Mouse (Mus musculus): ENCODE results near the gene Akap12. TPM values are rescaled to one million over a fixed set of nuclear protein-coding genes. Genes with fewer than 3 reads are reported as not detected.

Gene Akap12
- polyA plus RNA-seq, 1 experiment from 2014 or later: 30.9 TPM

DNA sequence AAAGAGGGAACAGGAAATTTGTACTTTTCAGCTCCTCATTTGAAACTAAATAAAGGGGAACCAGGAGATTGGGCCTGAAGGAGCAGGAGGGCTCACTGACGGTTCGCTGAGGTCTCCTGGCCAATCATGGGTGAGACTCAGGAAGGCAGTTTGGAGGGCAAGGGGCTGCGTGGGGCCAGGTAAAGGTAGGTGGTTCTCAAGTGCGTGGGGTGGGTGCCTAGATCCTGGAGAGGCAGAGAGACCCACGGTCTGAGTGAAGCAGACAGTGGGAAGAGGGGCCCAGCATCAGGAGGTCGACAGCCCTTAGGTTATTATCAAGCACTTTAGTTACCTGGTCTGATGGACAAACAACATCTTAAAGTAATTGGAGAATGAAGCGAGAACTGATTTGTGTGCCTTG is 108.1 kb downstream of the Akap12 start:
- peaks cover 31% of the 10 kb centered on the region for H3K36me3 ChIP-seq
- H3K4me1 ChIP-seq: 0 out of 2 replicates have a peak, but pooled peaks cover 4% of the 10 kb centered on the region
- no peak overlapping the region for H3K27ac ChIP-seq
- H3K4me3 ChIP-seq: no peak overlapping the region
- H3K9me3 ChIP-seq: no peaks in the 10 kb centered on the region
- H3K4me2 ChIP-seq (replicated peaks): no peak overlapping the region
- 90% methylated on average over 7 of the region's 7 CpGs for WGBS
- H3K27me3 ChIP-seq: no peaks in the 10 kb centered on the region
- no peak overlapping the region for H3K9ac ChIP-seq
- ATAC-seq (ENCODE audit: low FRiP score, low read depth): no peak

GRCm38 (mm10) chr10:4374734-4375133 is 108.6 kb downstream of the Akap12 start:
- 88% methylated on average over 4 of the region's 4 CpGs for WGBS

GRCm38 (mm10) chr10:4375267-4375666 is 109.1 kb downstream of the Akap12 start:
- Histone ChIP-seq H3K9me3 (no peaks in the 10 kb centered on the region), H3K4me3 (no peak overlapping the region), H3K4me2 (replicated peaks) (no peak overlapping the region), H3K27me3 (no peaks in the 10 kb centered on the region), H3K36me3 (peaks cover 21% of the 10 kb centered on the region), H3K9ac (no peak overlapping the region), H3K4me1 (0 out of 2 replicates have a peak, but pooled peaks cover 4% of the 10 kb centered on the region), H3K27ac (no peak overlapping the region)
- WGBS: 59% methylated on average over 7 of the region's 7 CpGs
- no peak for ATAC-seq (ENCODE audit: low FRiP score, low read depth)

More at GRCm38 (mm10) chr10:4374734-4375133, 108.6 kb downstream of the Akap12 start:
- no peak for ATAC-seq (ENCODE audit: low FRiP score, low read depth)
- Histone ChIP-seq H3K9ac (no peak overlapping the region), H3K27ac (no peak overlapping the region), H3K9me3 (no peaks in the 10 kb centered on the region), H3K4me2 (replicated peaks) (no peak overlapping the region), H3K36me3 (peaks cover 27% of the 10 kb centered on the region), H3K4me1 (0 out of 2 replicates have a peak, but pooled peaks cover 4% of the 10 kb centered on the region), H3K27me3 (no peaks in the 10 kb centered on the region), H3K4me3 (no peak overlapping the region)

GRCm38 (mm10) chr10:4376461-4376860 is 110.3 kb downstream of the Akap12 start:
- ATAC-seq (ENCODE audit: low FRiP score, low read depth): no peak
- H3K27me3 ChIP-seq: no peaks in the 10 kb centered on the region
- H3K9me3 ChIP-seq: no peaks in the 10 kb centered on the region
- H3K4me1 ChIP-seq: peaks cover 4% of the 10 kb centered on the region; the same call in 1 of the 2 replicates
- no peak overlapping the region for H3K27ac ChIP-seq
- no peak overlapping the region for H3K4me3 ChIP-seq
- no peak overlapping the region for H3K9ac ChIP-seq
- H3K36me3 ChIP-seq: peaks cover 13% of the 10 kb centered on the region
- no peak overlapping the region for H3K4me2 ChIP-seq (replicated peaks)
- 73% methylated on average over 7 of the region's 7 CpGs for WGBS

DNA sequence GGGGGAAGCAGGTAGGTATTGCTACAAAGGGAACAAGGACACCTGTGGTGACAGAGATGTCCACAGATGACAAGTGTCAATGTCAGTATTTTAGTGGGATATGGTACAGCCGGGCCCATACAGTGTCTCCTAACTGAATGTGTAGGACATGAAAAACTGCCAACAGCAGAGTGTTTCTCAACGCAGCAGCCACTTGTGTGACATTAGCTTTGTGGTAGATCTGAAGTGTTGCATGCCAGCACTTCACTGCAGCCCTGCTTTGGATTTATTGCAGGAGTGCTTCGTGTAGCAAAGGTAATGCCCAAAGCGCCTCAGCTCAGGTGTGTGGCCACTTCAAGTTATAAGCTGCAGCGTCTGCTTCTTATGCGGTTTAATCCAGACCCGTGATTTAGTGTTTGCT is 110.8 kb downstream of the Akap12 start:
- Histone ChIP-seq H3K27ac (no peak overlapping the region), H3K4me1 (peaks cover 4% of the 10 kb centered on the region; the same call in 1 of the 2 replicates), H3K36me3 (peaks cover 11% of the 10 kb centered on the region), H3K9ac (no peak overlapping the region), H3K9me3 (no peaks in the 10 kb centered on the region), H3K27me3 (no peaks in the 10 kb centered on the region), H3K4me3 (no peak overlapping the region), H3K4me2 (replicated peaks) (no peak overlapping the region)
- WGBS: 84% methylated on average over 7 of the region's 7 CpGs
- no peak for ATAC-seq (ENCODE audit: low FRiP score, low read depth)

DNA sequence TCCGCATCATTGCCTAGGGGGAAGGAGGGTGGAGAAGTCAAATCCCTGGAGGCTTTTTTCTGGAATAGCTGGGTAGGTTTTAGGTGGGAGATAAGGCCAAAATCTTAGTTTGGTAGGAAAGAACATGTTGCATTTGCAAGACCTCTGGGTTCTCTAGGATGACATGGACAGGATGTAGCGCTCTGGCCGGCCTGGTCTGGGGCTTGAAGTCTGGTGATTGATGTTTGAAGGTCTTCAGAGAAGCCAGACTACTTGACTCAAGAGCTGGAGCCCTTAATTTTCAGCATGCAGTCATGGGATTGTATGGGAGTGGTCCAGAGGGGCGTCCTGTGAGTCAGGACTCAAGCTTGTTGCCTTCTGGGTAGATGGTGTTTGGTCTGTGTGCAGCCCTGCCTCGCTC is 114.6 kb downstream of the Akap12 start:
- Histone ChIP-seq H3K9me3 (no peaks in the 10 kb centered on the region), H3K36me3 (no peaks in the 10 kb centered on the region; the same call in 1 of the 2 replicates), H3K9ac (no peak overlapping the region), H3K4me3 (no peak overlapping the region), H3K27ac (no peak overlapping the region), H3K4me2 (replicated peaks) (no peak overlapping the region), H3K27me3 (no peaks in the 10 kb centered on the region), H3K4me1 (peaks cover 14% of the 10 kb centered on the region; the same call in 1 of the 2 replicates)
- 90% methylated on average over 5 of the region's 5 CpGs for WGBS
- ATAC-seq (ENCODE audit: low FRiP score, low read depth): no peak

DNA sequence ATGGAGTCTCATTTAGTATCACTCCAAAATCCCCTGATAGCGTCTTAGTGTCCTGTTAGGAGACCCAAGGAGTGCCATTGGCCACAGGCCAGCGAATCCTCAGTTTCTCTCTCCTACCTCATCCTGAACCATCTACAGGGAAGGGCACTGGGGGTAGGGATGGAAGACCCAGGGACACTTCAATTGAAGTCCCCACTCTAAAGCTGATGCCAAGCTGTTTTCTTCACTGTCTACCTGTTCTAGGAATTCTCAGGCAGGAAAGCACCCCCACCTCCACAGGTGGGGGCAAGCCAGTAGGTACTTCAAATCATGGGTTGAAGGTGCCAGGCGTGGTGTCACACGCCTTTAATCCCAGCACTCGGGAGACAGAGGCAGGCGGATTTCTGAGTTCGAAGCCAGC is 118.1 kb downstream of the Akap12 start:
- Histone ChIP-seq H3K9me3 (no peaks in the 10 kb centered on the region), H3K9ac (no peak overlapping the region), H3K4me1 (peaks cover 18% of the 10 kb centered on the region), H3K4me2 (replicated peaks) (no peak overlapping the region), H3K36me3 (no peaks in the 10 kb centered on the region), H3K4me3 (no peak overlapping the region), H3K27me3 (no peaks in the 10 kb centered on the region), H3K27ac (no peak overlapping the region)
- no peak for ATAC-seq (ENCODE audit: low FRiP score, low read depth)
- WGBS: 92% methylated on average over 7 of the region's 7 CpGs

GRCm38 (mm10) chr10:4386609-4387591 is 120.7 kb downstream of the Akap12 start:
- Histone ChIP-seq H3K36me3 (no peaks in the 10 kb centered on the region), H3K9ac (peak overlapping the region; percentile 99), H3K4me2 (replicated peaks) (peak overlapping the region; percentile 93), H3K4me3 (peak overlapping the region; percentile 97), H3K27me3 (no peaks in the 10 kb centered on the region), H3K4me1 (peaks cover 42% of the 10 kb centered on the region), H3K27ac (peak overlapping the region; percentile 99), H3K9me3 (no peaks in the 10 kb centered on the region)
- 0% methylated on average over 42 of the region's 133 CpGs for WGBS
- peak; percentile 93 for ATAC-seq (ENCODE audit: low FRiP score, low read depth)

DNA sequence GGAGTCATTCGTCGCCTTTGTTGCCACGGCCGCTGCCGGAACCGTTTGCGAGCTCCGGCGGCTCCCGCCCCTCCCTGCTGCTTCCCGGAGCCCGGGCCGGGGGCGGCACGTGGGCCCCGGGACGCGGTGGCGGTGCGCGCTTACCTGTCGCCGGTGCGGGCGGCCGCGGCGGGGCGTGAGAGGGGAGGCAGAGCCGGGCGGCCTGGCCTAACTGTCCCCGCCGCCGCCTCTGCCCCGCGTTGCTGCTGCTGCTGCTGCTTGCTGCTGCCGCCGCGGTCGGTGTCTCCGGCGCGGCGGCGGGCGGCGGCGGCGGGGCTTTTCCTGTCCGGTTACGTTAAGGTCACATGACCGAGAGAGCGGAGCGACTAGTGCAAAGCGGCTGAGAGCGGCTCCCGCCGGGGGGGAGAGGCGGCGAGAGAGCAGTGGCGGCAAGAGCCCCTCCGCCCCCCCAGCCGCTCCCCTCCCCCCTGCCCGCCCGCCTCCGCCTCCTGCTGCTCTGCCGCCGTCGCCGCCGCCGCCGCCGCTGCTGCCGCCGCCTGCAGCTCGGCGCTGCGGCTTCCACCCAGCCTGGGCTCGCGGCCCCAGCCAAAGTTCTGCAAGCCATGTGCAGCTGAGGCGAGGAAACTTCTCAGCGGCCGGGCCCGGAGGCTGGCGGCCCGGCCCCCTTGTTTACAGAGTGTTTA is 121.7 kb downstream of the Akap12 start, which contains the start of gene Zbtb2:
Gene Zbtb2, minus strand, starts transcription at position 408 of the 683 bp plus-strand sequence.
- Histone ChIP-seq H3K27me3 (no peaks in the 10 kb centered on the region), H3K9ac (peak within 1 kb of the TSS; percentile 99), H3K4me3 (peak within 1 kb of the TSS; percentile 97), H3K27ac (peak within 1 kb of the TSS; percentile 99), H3K4me1 (peaks cover 37% of the 10 kb centered on the region), H3K36me3 (peaks cover 3% of the 10 kb centered on the region), H3K9me3 (no peaks in the 10 kb centered on the region), H3K4me2 (replicated peaks) (peak within 1 kb of the TSS; percentile 93)
- 0% methylated on average over 39 of the region's 87 CpGs for WGBS
- ATAC-seq (ENCODE audit: low FRiP score, low read depth): no peak

- H3K9ac ChIP-seq: peak overlapping the region; percentile 99
- peak overlapping the region; percentile 99 for H3K27ac ChIP-seq
- peaks cover 7% of the 10 kb centered on the region for H3K36me3 ChIP-seq
- H3K9me3 ChIP-seq: no peaks in the 10 kb centered on the region
- H3K4me1 ChIP-seq: peaks cover 32% of the 10 kb centered on the region
- peak overlapping the region; percentile 93 for H3K4me2 ChIP-seq (replicated peaks)
- ATAC-seq (ENCODE audit: low FRiP score, low read depth): no peak
- WGBS: 1% methylated on average over 19 of the region's 19 CpGs
- peak overlapping the region; percentile 97 for H3K4me3 ChIP-seq
- no peaks in the 10 kb centered on the region for H3K27me3 ChIP-seq
Observed at GRCm38 (mm10) chr10:4388384-4388745, 122.2 kb downstream of the Akap12 start.

GRCm38 (mm10) chr10:4389036-4389435 is 122.9 kb downstream of the Akap12 start:
- H3K9me3 ChIP-seq: no peaks in the 10 kb centered on the region
- peak overlapping the region; percentile 93 for H3K4me2 ChIP-seq (replicated peaks)
- H3K27ac ChIP-seq: no peak overlapping the region
- peaks cover 32% of the 10 kb centered on the region for H3K4me1 ChIP-seq
- ATAC-seq (ENCODE audit: low FRiP score, low read depth): no peak
- peak overlapping the region; percentile 97 for H3K4me3 ChIP-seq
- H3K36me3 ChIP-seq: peaks cover 11% of the 10 kb centered on the region
- WGBS: 11% methylated on average over 10 of the region's 10 CpGs
- H3K9ac ChIP-seq: peak overlapping the region; percentile 99
- no peaks in the 10 kb centered on the region for H3K27me3 ChIP-seq
